Mouse (Mus musculus): ENCODE measurements around the gene Nxnl2.

DNA sequence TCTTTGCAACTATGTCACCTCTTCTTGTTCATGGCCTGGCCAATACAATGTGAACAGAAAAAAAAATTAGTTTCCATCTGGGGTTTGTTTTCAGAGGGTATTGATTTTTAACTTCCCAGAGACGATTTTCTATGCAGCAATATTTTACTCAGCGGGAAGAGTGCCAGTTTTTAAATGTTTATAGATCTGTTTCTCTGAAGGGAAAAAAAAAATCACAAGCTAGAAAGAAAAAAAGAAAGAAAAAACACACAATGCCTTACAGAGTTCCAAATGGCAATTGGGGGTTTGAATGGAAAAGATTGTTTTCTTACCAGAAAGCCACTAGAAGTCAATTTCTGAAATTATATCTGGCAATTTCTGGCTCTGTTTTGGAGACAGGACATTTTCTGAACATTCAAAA is 43.9 kb downstream of the Nxnl2 start:
- no peak for TF ChIP-seq CTCF (conservative IDR thresholded peaks at IDR 0.05; ENCODE audit: insufficient read depth, insufficient read length, low read depth, low read length)
- TF ChIP-seq POLR2A (IDR thresholded peaks at IDR 0.05; ENCODE audit: low read depth, low read length), result no peak
